In the genomic region with DNA sequence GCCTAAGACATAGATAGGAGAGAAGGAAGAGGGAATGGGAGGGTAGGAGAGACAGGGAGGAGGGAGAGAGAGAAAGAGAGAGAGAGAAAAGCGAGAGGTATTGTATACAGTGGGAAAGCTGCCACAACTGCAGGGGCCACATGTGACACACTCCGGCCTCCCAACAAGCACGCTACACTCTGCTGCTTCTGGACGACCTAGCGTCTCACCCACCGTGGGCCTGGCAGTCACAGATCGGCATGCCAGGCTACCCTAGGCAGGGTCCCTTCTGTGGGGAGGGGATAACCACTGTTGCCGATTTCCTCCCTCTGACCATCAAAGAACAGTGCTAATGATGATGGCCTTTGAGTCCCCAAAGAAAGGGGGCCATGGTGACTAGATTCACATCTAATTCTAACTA, we compare ENCODE assay signal across 20 mouse cellular contexts. TPM values are rescaled to one million over a fixed set of nuclear protein-coding genes. Genes with fewer than 3 reads are reported as not detected.
DNase-seq lines count a peak whose midpoint lies in the region; ATAC-seq lines count a peak whose summit lies in the region.
"Had no signal": no experiment of that assay in that cellular context is flagged by ENCODE, and none has a peak within 500 bp of the region (broad histone marks: within the 10 kb centered on the region; RNA-seq: fewer than 3 reads in every experiment).

No protein-coding gene starts in this region.

- peak overlapping the region; percentile 36; the same call in 1 of the 2 replicates for H3K27ac ChIP-seq in heart, embryonic 10.5 days
- H3K27ac ChIP-seq in lung, embryonic 15.5 days, result no peak overlapping the region
- no peak overlapping the region for H3K27ac ChIP-seq in midbrain, embryonic 13.5 days
- no peak overlapping the region for H3K27ac ChIP-seq in midbrain, embryonic 16.5 days (ENCODE audit: low read length)
- H3K27ac ChIP-seq: embryonic facial prominence, embryonic 10.5 days; embryonic facial prominence, embryonic 12.5 days; forebrain, embryonic 13.5 days; forebrain, embryonic 15.5 days had no signal

- peak; percentile 39; the same call in 1 of the 2 replicates for ATAC-seq in lung, embryonic 15.5 days (ENCODE audit: borderline replicate concordance, extremely low read depth, low FRiP score, low TSS enrichment)
- ATAC-seq in midbrain, embryonic 13.5 days, result peak; percentile 53; the same call in 1 of the 2 replicates
- ATAC-seq in midbrain, embryonic 16.5 days, result no peak
- ATAC-seq: activated CD4-positive, CD25-positive, alpha-beta regulatory T cell, adult 4 months; forebrain, embryonic 13.5 days; forebrain, embryonic 15.5 days; Patski had no signal

- no peaks in the 10 kb centered on the region for H3K27me3 ChIP-seq in heart, embryonic 10.5 days (ENCODE audit: insufficient read depth, poor library complexity, severe bottlenecking)
- H3K27me3 ChIP-seq in lung, embryonic 15.5 days, result no peaks in the 10 kb centered on the region
- H3K27me3 ChIP-seq in midbrain, embryonic 13.5 days, result no peaks in the 10 kb centered on the region
- H3K27me3 ChIP-seq in midbrain, embryonic 16.5 days (ENCODE audit: control insufficient read depth, insufficient read depth, low read depth, low read length), result no peaks in the 10 kb centered on the region
- H3K27me3 ChIP-seq: CH12.LX; embryonic facial prominence, embryonic 12.5 days; forebrain, embryonic 13.5 days; forebrain, embryonic 15.5 days; Patski had no signal

- WGBS in heart, embryonic 10.5 days, result 87% methylated on average over 8 of the region's 8 CpGs
- WGBS in lung, embryonic 15.5 days, result 92% methylated on average over 8 of the region's 8 CpGs
- 97% methylated on average over 8 of the region's 8 CpGs for WGBS in midbrain, embryonic 13.5 days
- 96% methylated on average over 8 of the region's 8 CpGs for WGBS in midbrain, embryonic 16.5 days

- no peaks in the 10 kb centered on the region for H3K4me1 ChIP-seq in heart, embryonic 10.5 days
- no peaks in the 10 kb centered on the region for H3K4me1 ChIP-seq in lung, embryonic 15.5 days
- H3K4me1 ChIP-seq in midbrain, embryonic 13.5 days (replicated peaks), result no peaks in the 10 kb centered on the region
- H3K4me1 ChIP-seq in midbrain, embryonic 16.5 days (ENCODE audit: control insufficient read depth, insufficient read depth, low read length), result no peaks in the 10 kb centered on the region
- H3K4me1 ChIP-seq: embryonic facial prominence, embryonic 10.5 days; embryonic facial prominence, embryonic 12.5 days; forebrain, embryonic 13.5 days; forebrain, embryonic 15.5 days had no signal

- H3K4me3 ChIP-seq in heart, embryonic 10.5 days, result no peak overlapping the region
- no peak overlapping the region for H3K4me3 ChIP-seq in lung, embryonic 15.5 days
- H3K4me3 ChIP-seq in midbrain, embryonic 13.5 days (replicated peaks), result no peak overlapping the region
- no peak overlapping the region for H3K4me3 ChIP-seq in midbrain, embryonic 16.5 days (ENCODE audit: low read depth, low read length)
- H3K4me3 ChIP-seq: embryonic facial prominence, embryonic 10.5 days; embryonic facial prominence, embryonic 12.5 days; forebrain, embryonic 13.5 days; forebrain, embryonic 15.5 days had no signal

- DNase-seq in heart, embryonic 10.5 days (ENCODE audit: low spot score), result no peak
- no peak for DNase-seq in heart, postnatal 14 days
- DNase-seq in lung, postnatal 36 days, result no peak
- DNase-seq: adrenal gland, adult 8-10 months; cerebellum, adult 11-12 months; cerebellum, adult 9-10 months had no signal

- intact Hi-C loops in heart, postnatal 14 days (cut with DNase I), result no loop called here

- peaks cover 3% of the 10 kb centered on the region; the same call in 1 of the 2 replicates for H3K36me3 ChIP-seq in heart, embryonic 10.5 days
- no peaks in the 10 kb centered on the region for H3K36me3 ChIP-seq in lung, embryonic 15.5 days
- H3K36me3 ChIP-seq in midbrain, embryonic 13.5 days, result peaks cover 96% of the 10 kb centered on the region
- peaks cover 53% of the 10 kb centered on the region for H3K36me3 ChIP-seq in midbrain, embryonic 16.5 days (ENCODE audit: control insufficient read depth, insufficient read depth, low read length)
- H3K36me3 ChIP-seq: embryonic facial prominence, embryonic 12.5 days; G1E had no signal

- no peak overlapping the region for H3K4me2 ChIP-seq in lung, embryonic 15.5 days
- no peak overlapping the region for H3K4me2 ChIP-seq in midbrain, embryonic 13.5 days (replicated peaks)
- H3K4me2 ChIP-seq in midbrain, embryonic 16.5 days (ENCODE audit: low read length), result no peak overlapping the region
- H3K4me2 ChIP-seq: embryonic facial prominence, embryonic 12.5 days; forebrain, embryonic 13.5 days; forebrain, embryonic 15.5 days had no signal

- H3K9me3 ChIP-seq in heart, embryonic 10.5 days, result no peaks in the 10 kb centered on the region
- no peaks in the 10 kb centered on the region for H3K9me3 ChIP-seq in lung, embryonic 15.5 days
- no peaks in the 10 kb centered on the region for H3K9me3 ChIP-seq in midbrain, embryonic 13.5 days
- no peaks in the 10 kb centered on the region for H3K9me3 ChIP-seq in midbrain, embryonic 16.5 days (replicated peaks; ENCODE audit: control insufficient read depth, low read length, poor library complexity, severe bottlenecking)
- H3K9me3 ChIP-seq: embryonic facial prominence, embryonic 12.5 days; forebrain, embryonic 15.5 days; G1E had no signal

- no peak overlapping the region for H3K9ac ChIP-seq in lung, embryonic 15.5 days
- H3K9ac ChIP-seq in midbrain, embryonic 13.5 days (replicated peaks), result no peak overlapping the region
- no peak overlapping the region for H3K9ac ChIP-seq in midbrain, embryonic 16.5 days (ENCODE audit: low read depth, low read length)
- H3K9ac ChIP-seq: embryonic facial prominence, embryonic 12.5 days; forebrain, embryonic 13.5 days; forebrain, embryonic 15.5 days had no signal

RNA-seq across cellular contexts. Expression of gene Fndc9, which starts 23.4 kb away (rescaled TPM):
- 0.07 and 0.18 TPM in 2 replicates for polyA plus RNA-seq in heart, embryonic 10.5 days (2016; fragmentation: Nextera tagmentation; extraction: Ambion mirVana)
- total RNA-seq in heart, postnatal 14 days (2021), result not detected
- 0.09 TPM in 2 replicates for polyA plus RNA-seq in lung, embryonic 15.5 days (2015; fragmentation: Nextera tagmentation; extraction: Ambion mirVana)
- 4.6 and 5.9 TPM in 2 replicates for polyA plus RNA-seq in midbrain, embryonic 13.5 days (2015; fragmentation: Nextera tagmentation; extraction: Ambion mirVana)
- polyA plus RNA-seq in midbrain, embryonic 16.5 days (2015; fragmentation: Nextera tagmentation; extraction: Ambion mirVana), result 9.9 and 12.5 TPM in 2 replicates
- total RNA-seq: adrenal gland, adult 18-20 months; adrenal gland, adult 8-10 months; adrenal gland, postnatal 14 days; adrenal gland, postnatal 36 days had no signal
- polyA plus RNA-seq: G1E had no signal

RNA-seq across cellular contexts. Expression of gene Cyfip2, which starts 53.9 kb away (rescaled TPM):
- polyA plus RNA-seq in heart, embryonic 10.5 days (2016; fragmentation: Nextera tagmentation; extraction: Ambion mirVana), result 4.7 and 7.3 TPM in 2 replicates
- 10 to 100 TPM; 41.6 to 47.3 TPM for total RNA-seq in heart, postnatal 14 days (2021)
- polyA plus RNA-seq in lung, embryonic 15.5 days (2015; fragmentation: Nextera tagmentation; extraction: Ambion mirVana), result 6.5 and 7.8 TPM in 2 replicates
- polyA plus RNA-seq in midbrain, embryonic 13.5 days (2015; fragmentation: Nextera tagmentation; extraction: Ambion mirVana), result 75.5 and 80.8 TPM in 2 replicates
- 98.9 and 103 TPM in 2 replicates for polyA plus RNA-seq in midbrain, embryonic 16.5 days (2015; fragmentation: Nextera tagmentation; extraction: Ambion mirVana)
